21 mouse cellular contexts compared by ENCODE assay signal in the genomic region with DNA sequence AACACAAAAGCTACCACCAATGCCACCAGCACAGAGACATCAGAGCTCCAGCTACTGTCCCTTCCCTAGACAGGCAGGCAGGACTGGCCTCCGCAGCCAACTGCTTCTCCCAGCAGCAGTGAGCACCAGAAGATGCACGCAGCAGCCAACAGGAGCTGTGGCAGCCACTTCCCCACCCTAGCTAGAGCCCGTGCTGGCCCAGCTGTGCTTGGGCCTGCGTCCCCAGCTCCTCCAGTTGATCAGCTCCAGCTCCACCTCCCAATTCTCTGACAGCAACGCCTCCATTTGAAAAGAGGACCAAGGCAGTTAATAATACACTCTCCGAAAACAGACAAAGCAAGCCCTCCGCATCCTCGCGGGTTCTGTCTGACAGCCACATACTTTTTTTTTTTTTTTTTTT. TPM values are rescaled to one million over a fixed set of nuclear protein-coding genes. Genes with fewer than 3 reads are reported as not detected.
DNase-seq lines count a peak whose midpoint lies in the region; ATAC-seq and TF ChIP-seq lines count a peak whose summit lies in the region.
"Had no signal": no experiment of that assay in that cellular context is flagged by ENCODE, and none has a peak within 500 bp of the region (broad histone marks: within the 10 kb centered on the region; RNA-seq: fewer than 3 reads in every experiment).

No protein-coding gene starts in this region.

- H3K4me2 ChIP-seq in midbrain, postnatal 0 days (ENCODE audit: low read depth, low read length, poor library complexity, severe bottlenecking) = no peak overlapping the region
- H3K4me2 ChIP-seq: embryonic facial prominence, embryonic 12.5 days; heart, embryonic 15.5 days; lung, embryonic 14.5 days had no signal

- peaks cover 38% of the 10 kb centered on the region for H3K4me1 ChIP-seq in midbrain, embryonic 10.5 days
- no peaks in the 10 kb centered on the region for H3K4me1 ChIP-seq in midbrain, postnatal 0 days (ENCODE audit: insufficient read depth, low read length)

- H3K27me3 ChIP-seq in midbrain, embryonic 10.5 days (ENCODE audit: low read depth, poor library complexity, severe bottlenecking) = peaks cover 74% of the 10 kb centered on the region
- H3K27me3 ChIP-seq in midbrain, postnatal 0 days (ENCODE audit: insufficient read depth, low read length) = no peaks in the 10 kb centered on the region; the same call in 1 of the 2 replicates

- H3K27ac ChIP-seq in midbrain, embryonic 10.5 days (replicated peaks) = peak overlapping the region; percentile 49; the same call in 1 of the 2 replicates
- H3K27ac ChIP-seq in midbrain, postnatal 0 days (ENCODE audit: low read depth, low read length) = no peak overlapping the region
- H3K27ac ChIP-seq: embryonic facial prominence, embryonic 12.5 days; heart, embryonic 15.5 days had no signal

- DNase-seq in gastrocnemius, adult 18-20 months (ENCODE audit: low spot score) = peak; percentile 28
- DNase-seq in gastrocnemius, postnatal 4 days (ENCODE audit: low spot score in 2 of 2) = no peak
- DNase-seq in midbrain, embryonic 10.5 days (ENCODE audit: low spot score) = no peak
- no peak for DNase-seq in midbrain, postnatal 0 days (ENCODE audit: low spot score)
- peak; percentile 47 for DNase-seq in brain, embryonic 14.5 days (ENCODE audit: low read depth)
- DNase-seq in gastrocnemius, postnatal 25 days = peak; percentile 71
- no peak for DNase-seq in layer of hippocampus, postnatal 10 days (ENCODE audit: low spot score in 2 of 2)
- no peak for DNase-seq in liver
- DNase-seq: adrenal gland, postnatal 14 days; lung, embryonic 14.5 days; spleen, adult 18-20 months; thymus, postnatal 25 days had no signal

- no peak for TF ChIP-seq CTCF in midbrain, postnatal 0 days (IDR thresholded peaks at IDR 0.05)
- no peak for TF ChIP-seq CTCF in brain, embryonic 14.5 days (IDR thresholded peaks at IDR 0.05; ENCODE audit: borderline replicate concordance, extremely low read depth, insufficient read depth, insufficient read length)

- no peak overlapping the region for H3K9ac ChIP-seq in midbrain, postnatal 0 days (replicated peaks; ENCODE audit: low read length, poor library complexity, severe bottlenecking)
- H3K9ac ChIP-seq: embryonic facial prominence, embryonic 12.5 days; heart, embryonic 15.5 days; lung, embryonic 14.5 days had no signal

- ATAC-seq in midbrain, postnatal 0 days (ENCODE audit: low FRiP score) = no peak

- WGBS in midbrain, embryonic 10.5 days = 61% methylated on average over 9 of the region's 9 CpGs
- WGBS in midbrain, postnatal 0 days = 43% methylated on average over 9 of the region's 9 CpGs

- no peak overlapping the region for H3K4me3 ChIP-seq in midbrain, embryonic 10.5 days
- no peak overlapping the region for H3K4me3 ChIP-seq in midbrain, postnatal 0 days (ENCODE audit: low read depth, low read length)
- H3K4me3 ChIP-seq: embryonic facial prominence, embryonic 12.5 days; heart, embryonic 15.5 days; myocyte had no signal

- no peak for TF ChIP-seq POLR2A in brain, embryonic 14.5 days (IDR thresholded peaks at IDR 0.05; ENCODE audit: borderline replicate concordance, extremely low read depth, insufficient read depth, insufficient read length, poor library complexity, severe bottlenecking)

- H3K36me3 ChIP-seq in midbrain, embryonic 10.5 days = no peaks in the 10 kb centered on the region; the same call in 1 of the 2 replicates
- peaks cover 12% of the 10 kb centered on the region; the same call in 1 of the 2 replicates for H3K36me3 ChIP-seq in midbrain, postnatal 0 days (ENCODE audit: insufficient read depth, low read length)
- H3K36me3 ChIP-seq: embryonic facial prominence, embryonic 12.5 days; heart, embryonic 15.5 days had no signal

- no peaks in the 10 kb centered on the region for H3K9me3 ChIP-seq in midbrain, embryonic 10.5 days (replicated peaks)
- H3K9me3 ChIP-seq in midbrain, postnatal 0 days (ENCODE audit: low read length) = no peaks in the 10 kb centered on the region
- H3K9me3 ChIP-seq: embryonic facial prominence, embryonic 12.5 days; heart, embryonic 15.5 days had no signal

RNA-seq across cellular contexts. Expression of a gene that starts 14.4 kb away (rescaled TPM):
- total RNA-seq in gastrocnemius, adult 18-20 months (2021) = 1 to 10 TPM; 3.0 to 3.4 TPM
- 1 to 10 TPM; 4.9 to 5.0 TPM for total RNA-seq in gastrocnemius, postnatal 4 days (2021)
- polyA plus RNA-seq in midbrain, embryonic 10.5 days (2016; fragmentation: Nextera tagmentation; extraction: Ambion mirVana) = 12.1 and 12.3 TPM in 2 replicates
- total RNA-seq in midbrain, postnatal 0 days (2014; rRNA removed) = 64.2 and 69.7 TPM in 2 replicates
- 76.7 and 79.6 TPM in 2 replicates for polyA plus RNA-seq in midbrain, postnatal 0 days (2015; fragmentation: Nextera tagmentation; extraction: Ambion mirVana)
- polyA plus RNA-seq in brain, embryonic 14.5 days (2012; rRNA removed) = 33.0 and 36.9 TPM in 2 replicates
- 1 to 10 TPM; 4.2 to 6.6 TPM for total RNA-seq in gastrocnemius, postnatal 25 days (2021)
- 10 to 100 TPM; 31.6 to 42.5 TPM for total RNA-seq in layer of hippocampus, postnatal 10 days (2021)

RNA-seq across cellular contexts. Expression of a gene that starts 29.0 kb away (rescaled TPM):
- 10 to 100 TPM; 19.5 to 19.7 TPM for total RNA-seq in gastrocnemius, adult 18-20 months (2021)
- total RNA-seq in gastrocnemius, postnatal 4 days (2021) = 10 to 100 TPM; 23.0 to 35.7 TPM
- polyA plus RNA-seq in midbrain, embryonic 10.5 days (2016; fragmentation: Nextera tagmentation; extraction: Ambion mirVana) = 0.75 and 0.85 TPM in 2 replicates
- 25.1 and 27.0 TPM in 2 replicates for total RNA-seq in midbrain, postnatal 0 days (2014; rRNA removed)
- polyA plus RNA-seq in midbrain, postnatal 0 days (2015; fragmentation: Nextera tagmentation; extraction: Ambion mirVana) = 10.0 and 10.1 TPM in 2 replicates
- 4.9 and 8.9 TPM in 2 replicates for polyA plus RNA-seq in brain, embryonic 14.5 days (2012; rRNA removed)
- 10 to 100 TPM; 31.1 to 33.9 TPM for total RNA-seq in gastrocnemius, postnatal 25 days (2021)
- 10 to 100 TPM; 11.1 to 12.6 TPM for total RNA-seq in layer of hippocampus, postnatal 10 days (2021)
- total RNA-seq: MEL had no signal

RNA-seq across cellular contexts. Expression of a gene that starts 55.7 kb away (rescaled TPM):
- total RNA-seq in gastrocnemius, adult 18-20 months (2021) = not detected
- total RNA-seq in gastrocnemius, postnatal 4 days (2021) = not detected
- not detected in 2 replicates for polyA plus RNA-seq in midbrain, embryonic 10.5 days (2016; fragmentation: Nextera tagmentation; extraction: Ambion mirVana)
- not detected in 2 replicates for total RNA-seq in midbrain, postnatal 0 days (2014; rRNA removed)
- 0.07 TPM in 1 of 2 replicates, not detected in the other for polyA plus RNA-seq in midbrain, postnatal 0 days (2015; fragmentation: Nextera tagmentation; extraction: Ambion mirVana)
- polyA plus RNA-seq in brain, embryonic 14.5 days (2012; rRNA removed) = not detected in 2 replicates
- not detected for total RNA-seq in gastrocnemius, postnatal 25 days (2021)
- not detected for total RNA-seq in layer of hippocampus, postnatal 10 days (2021)
- total RNA-seq: adrenal gland, postnatal 14 days; layer of hippocampus, adult 18-20 months; left cerebral cortex, postnatal 14 days; liver, adult 2 months; MEL had no signal
- polyA plus RNA-seq: embryonic facial prominence, embryonic 12.5 days; heart, embryonic 15.5 days; kidney, embryonic 14.5 days; liver, adult 2 months; lung, embryonic 14.5 days; myocyte; stomach, embryonic 16.5 days had no signal

Comparison
In these comparisons a context has a peak if more than half of its experiments do, and no peak if none do; other contexts are left out.
1. DNase-seq: peak in gastrocnemius, adult 18-20 months (single experiment), brain, embryonic 14.5 days (single experiment) and gastrocnemius, postnatal 25 days (single experiment); none in gastrocnemius, postnatal 4 days (0 of 2), midbrain, embryonic 10.5 days (single experiment), midbrain, postnatal 0 days (single experiment), layer of hippocampus, postnatal 10 days (0 of 2) and liver (single experiment).